Mouse (Mus musculus): ENCODE measurements around the gene Prkar2a. TPM values are rescaled to one million over a fixed set of nuclear protein-coding genes. Genes with fewer than 3 reads are reported as not detected.
A peak's percentile ranks its signal among the peaks of the same experiment; 100 is the strongest.

The Prkar2a gene
- polyA plus RNA-seq, 1 experiment from 2014 or later = 16.4 TPM

DNA sequence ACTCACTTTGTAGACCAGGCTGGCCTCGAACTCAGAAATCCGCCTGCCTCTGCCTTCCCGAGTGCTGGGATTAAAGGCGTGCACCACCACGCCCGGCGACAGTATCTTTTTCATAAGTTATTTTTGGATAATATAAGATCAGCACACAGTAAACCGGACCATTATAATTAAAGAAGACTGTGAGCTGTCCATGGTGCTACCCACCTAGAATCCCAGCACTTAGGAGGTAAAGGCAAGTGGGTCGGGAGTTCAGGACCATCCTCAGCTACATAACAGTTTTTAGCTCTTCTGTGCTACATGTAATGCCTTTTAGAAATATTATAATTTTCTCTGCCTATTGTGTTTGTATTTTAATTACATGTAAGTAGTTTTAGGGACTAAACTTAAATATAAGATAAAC lies 52.9 kb downstream of the Prkar2a start:
- Histone ChIP-seq H3K9me3 (ENCODE audit: low read length) (no peaks in the 10 kb centered on the region), H3K27ac (ENCODE audit: low read length) (no peak overlapping the region), H3K9ac (replicated peaks; ENCODE audit: low read depth) (no peak overlapping the region), H3K4me3 (ENCODE audit: low read depth, low read length) (no peak overlapping the region), H3K27me3 (replicated peaks; ENCODE audit: insufficient read depth, low read length) (no peaks in the 10 kb centered on the region), H3K36me3 (ENCODE audit: insufficient read depth, low read length) (0 out of 2 replicates have a peak, but pooled peaks cover 16% of the 10 kb centered on the region), H3K4me2 (replicated peaks; ENCODE audit: low read depth, low read length) (no peak overlapping the region), H3K4me1 (ENCODE audit: insufficient read depth, low read depth, low read length) (no peaks in the 10 kb centered on the region)
- ATAC-seq (no peak), DNase-seq (ENCODE audit: low spot score) (no peak)
- TF ChIP-seq EP300 (IDR thresholded peaks at IDR 0.05) (no peak), CTCF (IDR thresholded peaks at IDR 0.05) (no peak)
- 85% methylated on average over 9 of the region's 9 CpGs for WGBS

DNA sequence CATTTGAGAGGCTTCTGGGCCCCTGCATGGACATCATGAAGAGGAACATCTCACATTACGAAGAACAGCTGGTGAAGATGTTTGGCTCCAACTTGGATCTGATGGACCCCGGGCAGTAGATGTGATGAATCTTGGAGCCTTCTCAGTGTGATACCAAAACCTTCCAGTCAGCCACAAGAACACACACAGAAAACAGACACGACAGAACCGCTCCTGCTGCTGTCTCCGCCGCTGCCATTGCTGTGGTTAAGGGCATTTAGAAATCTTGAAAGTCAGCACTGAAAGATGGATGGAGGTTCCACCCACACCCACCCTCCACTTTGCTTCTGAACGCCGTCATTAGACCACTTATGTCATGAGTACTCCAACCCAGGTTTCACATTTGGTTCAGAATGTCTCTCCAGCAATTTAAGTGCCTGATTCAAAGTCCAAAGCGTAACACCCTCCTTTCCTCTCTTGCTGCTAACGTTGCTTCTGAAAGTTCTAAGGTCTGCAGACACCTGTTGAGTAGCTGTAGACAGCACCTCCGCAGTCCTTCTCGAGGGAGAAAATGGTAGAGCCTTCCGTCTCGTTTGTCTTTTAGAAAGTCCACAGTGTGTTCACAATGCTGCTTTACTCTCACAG lies 57.9 kb downstream of the Prkar2a start:
- Histone ChIP-seq H3K4me3 (ENCODE audit: low read depth, low read length) (no peak overlapping the region), H3K27ac (ENCODE audit: low read length) (no peak overlapping the region), H3K27me3 (replicated peaks; ENCODE audit: insufficient read depth, low read length) (no peaks in the 10 kb centered on the region), H3K9ac (replicated peaks; ENCODE audit: low read depth) (no peak overlapping the region), H3K4me1 (ENCODE audit: insufficient read depth, low read depth, low read length) (no peaks in the 10 kb centered on the region), H3K36me3 (ENCODE audit: insufficient read depth, low read length) (peaks cover 26% of the 10 kb centered on the region; the same call in 1 of the 2 replicates), H3K4me2 (replicated peaks; ENCODE audit: low read depth, low read length) (no peak overlapping the region), H3K9me3 (ENCODE audit: low read length) (no peaks in the 10 kb centered on the region)
- TF ChIP-seq CTCF (IDR thresholded peaks at IDR 0.05) = no peak
- TF ChIP-seq EP300 (IDR thresholded peaks at IDR 0.05) = no peak
- no peak for DNase-seq (ENCODE audit: low spot score)
- 74% methylated on average over 14 of the region's 14 CpGs for WGBS
- ATAC-seq = 0 out of 2 replicates have a peak, but pooled peaks have one; percentile 11

DNA sequence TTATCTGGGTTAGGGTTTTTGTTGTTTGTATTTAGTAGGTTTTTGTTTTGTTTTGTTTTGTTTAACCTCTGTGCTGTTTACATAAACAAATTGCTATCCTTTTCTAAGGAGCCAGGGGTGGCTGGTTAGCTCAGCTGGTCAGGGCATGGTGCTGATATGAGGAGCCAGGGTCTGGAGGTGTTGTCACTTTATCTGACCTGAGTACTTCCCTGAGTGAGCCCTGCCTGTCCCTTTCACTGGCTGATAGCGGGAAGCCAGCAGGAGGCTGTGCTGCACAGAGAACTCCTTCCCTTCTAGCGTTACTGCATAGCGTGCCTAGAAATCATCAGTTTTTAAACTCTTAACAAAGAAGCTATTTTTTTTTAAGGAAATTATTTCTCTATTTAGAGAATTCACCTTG lies 58.6 kb downstream of the Prkar2a start:
- Histone ChIP-seq H3K36me3 (ENCODE audit: insufficient read depth, low read length) (peaks cover 26% of the 10 kb centered on the region; the same call in 1 of the 2 replicates), H3K4me1 (ENCODE audit: insufficient read depth, low read depth, low read length) (no peaks in the 10 kb centered on the region), H3K27ac (ENCODE audit: low read length) (no peak overlapping the region), H3K9ac (replicated peaks; ENCODE audit: low read depth) (no peak overlapping the region), H3K27me3 (replicated peaks; ENCODE audit: insufficient read depth, low read length) (no peaks in the 10 kb centered on the region), H3K4me3 (ENCODE audit: low read depth, low read length) (no peak overlapping the region), H3K4me2 (replicated peaks; ENCODE audit: low read depth, low read length) (no peak overlapping the region), H3K9me3 (ENCODE audit: low read length) (no peaks in the 10 kb centered on the region)
- ATAC-seq (no peak), DNase-seq (ENCODE audit: low spot score) (no peak)
- TF ChIP-seq CTCF (IDR thresholded peaks at IDR 0.05) = no peak
- no peak for TF ChIP-seq EP300 (IDR thresholded peaks at IDR 0.05)
- 92% methylated on average over 3 of the region's 3 CpGs for WGBS

DNA sequence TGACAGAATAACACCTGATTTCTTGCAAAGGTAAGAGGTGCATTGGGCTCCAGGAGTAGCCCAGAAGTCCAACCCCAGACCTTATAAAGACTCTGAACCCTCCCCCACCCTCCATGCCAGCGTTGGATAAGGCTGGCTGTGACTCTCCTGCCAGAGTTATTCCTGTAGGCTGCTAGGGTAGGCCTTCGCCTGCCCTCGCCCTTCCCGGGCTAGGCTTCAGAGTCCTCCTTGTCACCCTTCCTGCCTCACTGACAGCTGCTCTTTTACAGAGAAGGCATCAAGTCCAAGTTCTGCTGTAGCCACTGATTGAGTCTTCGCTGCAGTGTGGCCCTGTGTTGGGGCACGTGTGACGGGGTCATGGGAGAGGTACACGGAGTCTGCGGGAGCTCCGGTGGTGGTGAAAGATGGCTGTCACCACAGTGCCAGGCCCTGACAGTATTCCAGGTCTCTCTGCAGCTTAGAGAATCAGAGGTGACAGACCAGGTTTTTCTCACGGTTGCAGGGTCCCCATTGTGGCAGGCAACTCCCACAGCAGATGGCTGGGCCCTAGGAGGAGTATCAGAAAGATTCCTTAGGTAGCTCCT lies 59.6 kb downstream of the Prkar2a start:
- peaks cover 26% of the 10 kb centered on the region; the same call in 1 of the 2 replicates for H3K36me3 ChIP-seq (ENCODE audit: insufficient read depth, low read length)
- no peak overlapping the region for H3K9ac ChIP-seq (replicated peaks; ENCODE audit: low read depth)
- no peaks in the 10 kb centered on the region for H3K9me3 ChIP-seq (ENCODE audit: low read length)
- H3K4me1 ChIP-seq (ENCODE audit: insufficient read depth, low read depth, low read length) = no peaks in the 10 kb centered on the region
- no peak for DNase-seq (ENCODE audit: low spot score)
- no peak for TF ChIP-seq EP300 (IDR thresholded peaks at IDR 0.05)
- TF ChIP-seq CTCF (IDR thresholded peaks at IDR 0.05) = no peak
- no peak overlapping the region for H3K27ac ChIP-seq (ENCODE audit: low read length)
- ATAC-seq = no peak
- H3K27me3 ChIP-seq (replicated peaks; ENCODE audit: insufficient read depth, low read length) = no peaks in the 10 kb centered on the region
- no peak overlapping the region for H3K4me2 ChIP-seq (replicated peaks; ENCODE audit: low read depth, low read length)
- no peak overlapping the region for H3K4me3 ChIP-seq (ENCODE audit: low read depth, low read length)
- 76% methylated on average over 11 of the region's 11 CpGs for WGBS

DNA sequence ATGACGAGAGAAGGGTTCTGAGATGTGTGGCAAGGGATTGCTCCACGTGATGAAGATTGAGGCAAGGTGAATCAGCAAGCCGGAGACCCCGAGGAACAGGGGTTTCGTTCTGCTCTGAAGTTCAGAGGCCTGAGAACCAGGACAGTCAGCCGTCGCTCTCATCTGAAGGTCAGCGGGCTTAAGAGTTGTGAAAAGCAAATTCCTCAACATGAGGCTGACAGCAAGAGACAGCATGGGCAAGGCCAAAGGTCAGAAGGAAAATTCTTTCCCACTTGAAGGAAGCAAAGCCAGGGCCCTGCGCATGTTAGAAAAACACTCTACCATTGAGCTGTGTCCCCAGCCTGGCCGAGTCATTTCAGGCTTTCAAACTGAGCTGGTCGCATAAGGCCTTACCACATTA lies 61.5 kb downstream of the Prkar2a start:
- no peak for DNase-seq (ENCODE audit: low spot score)
- Histone ChIP-seq H3K27me3 (replicated peaks; ENCODE audit: insufficient read depth, low read length) (no peaks in the 10 kb centered on the region), H3K9me3 (ENCODE audit: low read length) (no peaks in the 10 kb centered on the region), H3K27ac (ENCODE audit: low read length) (no peak overlapping the region), H3K4me1 (ENCODE audit: insufficient read depth, low read depth, low read length) (no peaks in the 10 kb centered on the region), H3K9ac (replicated peaks; ENCODE audit: low read depth) (no peak overlapping the region), H3K4me3 (ENCODE audit: low read depth, low read length) (no peak overlapping the region), H3K36me3 (ENCODE audit: insufficient read depth, low read length) (peaks cover 16% of the 10 kb centered on the region; the same call in 1 of the 2 replicates), H3K4me2 (replicated peaks; ENCODE audit: low read depth, low read length) (no peak overlapping the region)
- no peak for ATAC-seq
- WGBS = 76% methylated on average over 11 of the region's 11 CpGs
- TF ChIP-seq CTCF (IDR thresholded peaks at IDR 0.05) (no peak), EP300 (IDR thresholded peaks at IDR 0.05) (no peak)

DNA sequence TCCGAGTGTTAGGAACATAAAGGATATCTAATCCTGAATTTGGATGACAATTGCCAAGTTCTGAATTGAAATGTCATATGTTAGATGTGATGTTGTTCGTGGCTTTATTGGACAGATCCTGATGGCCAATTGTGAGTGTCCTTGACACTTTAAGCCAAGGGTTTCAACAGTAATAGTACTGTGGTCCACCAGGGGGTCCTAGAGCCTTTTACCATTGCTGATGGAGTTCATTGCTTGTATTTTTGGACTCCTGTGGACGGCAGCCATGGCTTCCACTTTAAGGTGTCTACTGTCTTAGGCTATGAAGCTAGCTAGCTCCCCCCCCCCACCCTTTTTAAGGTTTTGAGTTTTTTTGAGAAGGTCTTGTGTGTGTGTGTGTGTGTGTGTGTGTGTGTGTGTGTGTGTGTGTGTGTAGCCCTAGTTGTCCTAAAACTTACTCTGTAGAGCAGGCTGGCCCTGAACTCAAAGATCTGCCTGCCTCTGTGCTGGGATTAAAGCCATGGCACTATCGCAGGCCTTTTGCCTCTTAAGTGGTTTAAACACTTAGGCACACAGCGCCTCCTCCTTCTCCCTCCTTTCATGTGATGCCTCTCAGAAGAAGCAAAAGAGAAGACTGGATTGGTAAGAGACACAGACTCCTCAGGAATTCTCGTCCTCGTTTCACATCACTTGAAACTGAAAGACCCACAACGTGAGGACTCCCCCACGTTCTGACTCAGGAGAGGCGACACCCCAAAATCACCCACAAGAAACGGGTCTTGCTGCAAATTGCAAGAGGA lies 63.2 kb downstream of the Prkar2a start:
- 77% methylated on average over 10 of the region's 11 CpGs for WGBS
- Histone ChIP-seq H3K9me3 (ENCODE audit: low read length) (no peaks in the 10 kb centered on the region), H3K27ac (ENCODE audit: low read length) (no peak overlapping the region), H3K4me3 (ENCODE audit: low read depth, low read length) (no peak overlapping the region), H3K4me2 (replicated peaks; ENCODE audit: low read depth, low read length) (no peak overlapping the region), H3K4me1 (ENCODE audit: insufficient read depth, low read depth, low read length) (no peaks in the 10 kb centered on the region), H3K27me3 (replicated peaks; ENCODE audit: insufficient read depth, low read length) (no peaks in the 10 kb centered on the region), H3K36me3 (ENCODE audit: insufficient read depth, low read length) (peaks cover 7% of the 10 kb centered on the region; the same call in 1 of the 2 replicates), H3K9ac (replicated peaks; ENCODE audit: low read depth) (no peak overlapping the region)
- ATAC-seq = no peak
- no peak for DNase-seq (ENCODE audit: low spot score)
- TF ChIP-seq CTCF (IDR thresholded peaks at IDR 0.05) (no peak), EP300 (IDR thresholded peaks at IDR 0.05) (no peak)

Data from lung, postnatal 0 days (tissue).